Mouse (Mus musculus) limb, embryonic 13.5 days (tissue): Measurements from ENCODE around the gene Aff2. TPM values are rescaled to one million over a fixed set of nuclear protein-coding genes. Genes with fewer than 3 reads are reported as not detected.

Source experiments
- ATAC-seq: fragments of 200-750 bp; cut with Nextera tagmentation; 2 replicates; pipeline ENCODE4 v1.8.0; 2017; ENCODE audit warnings: low read depth, moderate number of reproducible peaks, moderate TSS enrichment; ENCODE audit not compliant: low FRiP score
- H3K27ac ChIP-seq: fragments of 300-500 bp; sonication (generic); 2 replicates; pipeline ENCODE4 v1.5.1; 2015; ENCODE audit warnings: inconsistent platforms, mild to moderate bottlenecking, moderate library complexity
- H3K27me3 ChIP-seq: fragments of 300-500 bp; sonication (generic); 2 replicates; pipeline ENCODE4 v1.6.1; 2015; ENCODE audit warnings: mild to moderate bottlenecking, inconsistent platforms
- H3K36me3 ChIP-seq: fragments of 300-500 bp; sonication (generic); 2 replicates; pipeline ENCODE4 v1.6.1; 2015; ENCODE audit warnings: inconsistent platforms, mild to moderate bottlenecking, moderate library complexity
- H3K4me1 ChIP-seq: fragments of 300-500 bp; sonication (generic); 2 replicates; pipeline ENCODE4 v1.6.1; 2015; ENCODE audit warnings: inconsistent platforms
- H3K4me2 ChIP-seq: fragments of 300-500 bp; sonication (generic); replicated peaks from 2 replicates; pipeline ENCODE4 v1.6.1; 2015; ENCODE audit warnings: inconsistent platforms, mild to moderate bottlenecking, moderate library complexity
- H3K4me3 ChIP-seq: fragments of 300-500 bp; sonication (generic); 2 replicates; pipeline ENCODE4 v1.5.1; 2015; ENCODE audit warnings: moderate library complexity, mild to moderate bottlenecking, inconsistent platforms
- H3K9ac ChIP-seq: fragments of 300-500 bp; sonication (generic); 2 replicates; pipeline ENCODE4 v1.6.1; 2015; ENCODE audit warnings: mild to moderate bottlenecking, inconsistent platforms
- H3K9me3 ChIP-seq: fragments of 300-500 bp; sonication (generic); 2 replicates; pipeline ENCODE4 v1.6.1; 2016; ENCODE audit warnings: inconsistent platforms
- WGBS: fragments of 180-500 bp; shearing (Covaris S2); methylation state at CpG from one replicate; pipeline ENCODE4 v1.1.7; 2015; 5-methylcytosine and 5-hydroxymethylcytosine counted together
- polyA plus RNA-seq: library from polyadenylated mRNA; unstranded; fragments of >200 nt; fragmentation: Nextera tagmentation; extraction: Ambion mirVana; gene quantifications from 2 replicates; pipeline ENCODE4 v1.2.1, GENCODE M21; 2015

The Aff2 gene
- 13.4 and 15.8 TPM in 2 replicates for polyA plus RNA-seq

- Histone ChIP-seq H3K4me2 (peak within 1 kb of the TSS; percentile 66), H3K27me3 (peaks cover 26% of the 10 kb centered on the region; the same call in 1 of the 2 replicates), H3K9ac (peak within 1 kb of the TSS; percentile 84), H3K4me1 (peaks cover 3% of the 10 kb centered on the region; the same call in 1 of the 2 replicates), H3K4me3 (peak within 1 kb of the TSS; percentile 61), H3K27ac (peak within 1 kb of the TSS; percentile 79), H3K9me3 (no peaks in the 10 kb centered on the region), H3K36me3 (no peaks in the 10 kb centered on the region)
- ATAC-seq, result peak; percentile 87
- WGBS, result 8% methylated on average over 57 of the region's 79 CpGs
These were observed at the start of gene Aff2 for GRCm38 (mm10) chrX:69360238-69361054. TSS of gene Aff2 (plus strand) at chrX:69360294.

GRCm38 (mm10) chrX:69337296-69337695, 22.8 kb upstream of the Aff2 start:
- H3K9ac ChIP-seq, result no peak overlapping the region
- no peaks in the 10 kb centered on the region for H3K4me1 ChIP-seq
- no peak overlapping the region for H3K4me3 ChIP-seq
- no peaks in the 10 kb centered on the region for H3K36me3 ChIP-seq
- no peak for ATAC-seq
- no peak overlapping the region for H3K27ac ChIP-seq
- no peak overlapping the region for H3K4me2 ChIP-seq
- H3K9me3 ChIP-seq, result no peaks in the 10 kb centered on the region
- no peaks in the 10 kb centered on the region for H3K27me3 ChIP-seq

GRCm38 (mm10) chrX:69355621-69356020, 4.5 kb upstream of the Aff2 start:
- Histone ChIP-seq H3K4me3 (no peak overlapping the region), H3K27me3 (peaks cover 21% of the 10 kb centered on the region; the same call in 1 of the 2 replicates)
- ATAC-seq, result no peak

GRCm38 (mm10) chrX:69359360-69359759, 734 bp upstream of the Aff2 start:
- Histone ChIP-seq H3K4me1 (peaks cover 3% of the 10 kb centered on the region; the same call in 1 of the 2 replicates), H3K27ac (no peak overlapping the region; the same call in 1 of the 2 replicates), H3K36me3 (no peaks in the 10 kb centered on the region), H3K4me2 (peak overlapping the region; percentile 66), H3K4me3 (peak overlapping the region; percentile 61), H3K27me3 (peaks cover 26% of the 10 kb centered on the region; the same call in 1 of the 2 replicates), H3K9me3 (no peaks in the 10 kb centered on the region), H3K9ac (no peak overlapping the region)
- WGBS, result 21% methylated on average over 5 of the region's 5 CpGs
- no peak for ATAC-seq

More at GRCm38 (mm10) chrX:69355621-69356020, 4.5 kb upstream of the Aff2 start:
- Histone ChIP-seq H3K27ac (no peak overlapping the region), H3K4me1 (no peaks in the 10 kb centered on the region), H3K4me2 (no peak overlapping the region), H3K9ac (no peak overlapping the region), H3K9me3 (no peaks in the 10 kb centered on the region), H3K36me3 (no peaks in the 10 kb centered on the region)
- WGBS, result 73% methylated on average over 2 of the region's 2 CpGs

GRCm38 (mm10) chrX:69359885-69360237, 233 bp upstream of the Aff2 start:
- H3K27ac ChIP-seq, result no peak overlapping the region
- H3K4me3 ChIP-seq, result peak overlapping the region; percentile 61
- peak overlapping the region; percentile 84 for H3K9ac ChIP-seq
- H3K4me1 ChIP-seq, result peaks cover 3% of the 10 kb centered on the region; the same call in 1 of the 2 replicates
- H3K9me3 ChIP-seq, result no peaks in the 10 kb centered on the region
- H3K27me3 ChIP-seq, result peaks cover 26% of the 10 kb centered on the region; the same call in 1 of the 2 replicates
- no peaks in the 10 kb centered on the region for H3K36me3 ChIP-seq
- ATAC-seq, result peak; percentile 48
- 14% methylated on average over 4 of the region's 4 CpGs for WGBS
- peak overlapping the region; percentile 66 for H3K4me2 ChIP-seq

- H3K4me3 ChIP-seq, result peak overlapping the region; percentile 61
- 12% methylated on average over 10 of the region's 10 CpGs for WGBS
- H3K4me2 ChIP-seq, result peak overlapping the region; percentile 66
- H3K36me3 ChIP-seq, result no peaks in the 10 kb centered on the region
- ATAC-seq, result no peak
- peak overlapping the region; percentile 79; the same call in 1 of the 2 replicates for H3K27ac ChIP-seq
- no peaks in the 10 kb centered on the region for H3K9me3 ChIP-seq
- H3K9ac ChIP-seq, result peak overlapping the region; percentile 84
- peaks cover 3% of the 10 kb centered on the region; the same call in 1 of the 2 replicates for H3K4me1 ChIP-seq
- peaks cover 26% of the 10 kb centered on the region; the same call in 1 of the 2 replicates for H3K27me3 ChIP-seq
These were observed 1.0 kb downstream of the Aff2 start for GRCm38 (mm10) chrX:69361055-69361558.

GRCm38 (mm10) chrX:69364198-69364597, 4.1 kb downstream of the Aff2 start:
- Histone ChIP-seq H3K4me2 (peak overlapping the region; percentile 36), H3K36me3 (no peaks in the 10 kb centered on the region), H3K4me1 (peaks cover 3% of the 10 kb centered on the region; the same call in 1 of the 2 replicates), H3K9ac (no peak overlapping the region), H3K4me3 (no peak overlapping the region), H3K27ac (no peak overlapping the region), H3K9me3 (no peaks in the 10 kb centered on the region), H3K27me3 (peaks cover 19% of the 10 kb centered on the region; the same call in 1 of the 2 replicates)
- 3% methylated on average over 2 of the region's 2 CpGs for WGBS
- 0 out of 2 replicates have a peak, but pooled peaks have one; percentile 22 for ATAC-seq

- no peak overlapping the region for H3K9ac ChIP-seq
- no peak overlapping the region for H3K4me3 ChIP-seq
- H3K4me1 ChIP-seq, result no peaks in the 10 kb centered on the region
- no peaks in the 10 kb centered on the region for H3K27me3 ChIP-seq
- no peak overlapping the region for H3K27ac ChIP-seq
- no peaks in the 10 kb centered on the region for H3K9me3 ChIP-seq
- no peak overlapping the region for H3K4me2 ChIP-seq
- H3K36me3 ChIP-seq, result no peaks in the 10 kb centered on the region
- WGBS, result 27% methylated on average over 2 of the region's 2 CpGs
- no peak for ATAC-seq
These were observed 13.2 kb downstream of the Aff2 start for GRCm38 (mm10) chrX:69373341-69373740.

- no peaks in the 10 kb centered on the region for H3K36me3 ChIP-seq
- H3K4me2 ChIP-seq, result no peak overlapping the region
- no peaks in the 10 kb centered on the region for H3K4me1 ChIP-seq
- no peaks in the 10 kb centered on the region for H3K27me3 ChIP-seq
- H3K9ac ChIP-seq, result no peak overlapping the region
- H3K9me3 ChIP-seq, result no peaks in the 10 kb centered on the region
- H3K27ac ChIP-seq, result no peak overlapping the region
- no peak overlapping the region for H3K4me3 ChIP-seq
- WGBS, result 47% methylated on average over 1 of the region's 1 CpGs
- ATAC-seq, result no peak
These were observed 29.6 kb downstream of the Aff2 start for GRCm38 (mm10) chrX:69389738-69390137.

GRCm38 (mm10) chrX:69415043-69415442, 54.9 kb downstream of the Aff2 start:
- Histone ChIP-seq H3K27ac (no peak overlapping the region), H3K27me3 (no peaks in the 10 kb centered on the region), H3K4me2 (no peak overlapping the region), H3K9ac (no peak overlapping the region), H3K4me3 (no peak overlapping the region), H3K4me1 (no peaks in the 10 kb centered on the region), H3K36me3 (no peaks in the 10 kb centered on the region), H3K9me3 (no peaks in the 10 kb centered on the region)
- no peak for ATAC-seq
- WGBS, result 53% methylated on average over 1 of the region's 1 CpGs

- Histone ChIP-seq H3K9me3 (no peaks in the 10 kb centered on the region), H3K4me2 (no peak overlapping the region), H3K36me3 (no peaks in the 10 kb centered on the region), H3K9ac (no peak overlapping the region), H3K4me3 (no peak overlapping the region), H3K27me3 (no peaks in the 10 kb centered on the region), H3K4me1 (no peaks in the 10 kb centered on the region), H3K27ac (no peak overlapping the region)
- no peak for ATAC-seq
- WGBS, result 78% methylated on average over 3 of the region's 3 CpGs
These were observed 78.3 kb downstream of the Aff2 start for GRCm38 (mm10) chrX:69438422-69438821.

GRCm38 (mm10) chrX:69441937-69442336, 81.8 kb downstream of the Aff2 start:
- H3K36me3 ChIP-seq, result no peaks in the 10 kb centered on the region
- H3K9ac ChIP-seq, result no peak overlapping the region
- ATAC-seq, result no peak
- H3K4me2 ChIP-seq, result no peak overlapping the region
- no peak overlapping the region for H3K27ac ChIP-seq
- no peaks in the 10 kb centered on the region for H3K27me3 ChIP-seq
- H3K4me3 ChIP-seq, result no peak overlapping the region
- H3K4me1 ChIP-seq, result no peaks in the 10 kb centered on the region
- no peaks in the 10 kb centered on the region for H3K9me3 ChIP-seq
